Mouse (Mus musculus) testis, adult 2 months (tissue): Measurements from ENCODE around the gene Etnppl. TPM values are rescaled to one million over a fixed set of nuclear protein-coding genes. Genes with fewer than 3 reads are reported as not detected.

ENCODE experiments used
- H3K27ac ChIP-seq: fragments of 200-500 bp; 2 replicates; pipeline ENCODE4 v1.5.1; 2012; ENCODE audit warnings: low read depth, low read length; ENCODE audit not compliant: control insufficient read depth, insufficient read depth
- H3K27me3 ChIP-seq: fragments of 200-500 bp; 2 replicates; pipeline ENCODE4 v1.6.1; 2012; ENCODE audit warnings: mild to moderate bottlenecking, low read length, moderate library complexity; ENCODE audit not compliant: control insufficient read depth, insufficient read depth
- H3K36me3 ChIP-seq: fragments of 200-500 bp; 2 replicates; pipeline ENCODE4 v1.6.1; 2012; ENCODE audit warnings: mild to moderate bottlenecking, low read length; ENCODE audit not compliant: control insufficient read depth, insufficient read depth
- H3K4me1 ChIP-seq: fragments of 200-500 bp; 2 replicates; pipeline ENCODE4 v1.6.1; 2012; ENCODE audit warnings: low read length; ENCODE audit not compliant: control insufficient read depth, insufficient read depth
- H3K4me3 ChIP-seq: fragments of 200-500 bp; 2 replicates; pipeline ENCODE4 v1.5.1; 2012; ENCODE audit warnings: low read depth, mild to moderate bottlenecking, low read length, moderate library complexity, mixed read lengths; ENCODE audit not compliant: control insufficient read depth
- CTCF ChIP-seq: fragments of 200-500 bp; IDR thresholded peaks from 2 replicates; pipeline ENCODE4 v1.5.1; 2012; ENCODE audit warnings: low read depth, mild to moderate bottlenecking, inconsistent platforms, low read length, moderate library complexity; ENCODE audit not compliant: control insufficient read depth, insufficient read depth, insufficient replicate concordance
- POLR2A ChIP-seq: fragments of 200-500 bp; IDR thresholded peaks from 2 replicates; pipeline ENCODE4 v1.6.1; 2012; ENCODE audit warnings: low read depth, mild to moderate bottlenecking, inconsistent platforms, low read length, moderate library complexity; ENCODE audit not compliant: control insufficient read depth
- polyA plus RNA-seq: library from polyadenylated mRNA; depleted of rRNA; stranded (reverse); fragments of >200 nt; gene quantifications from 2 replicates; pipeline ENCODE4 v1.2.3, GENCODE M21; 2012

The Etnppl gene
- polyA plus RNA-seq, 1 experiment: not detected

- no peak overlapping the region for H3K4me3 ChIP-seq
- no peak for TF ChIP-seq CTCF
- TF ChIP-seq POLR2A: no peak
These were observed 54.0 kb downstream of the Etnppl start for GRCm38 (mm10) chr3:130671291-130671690.

DNA sequence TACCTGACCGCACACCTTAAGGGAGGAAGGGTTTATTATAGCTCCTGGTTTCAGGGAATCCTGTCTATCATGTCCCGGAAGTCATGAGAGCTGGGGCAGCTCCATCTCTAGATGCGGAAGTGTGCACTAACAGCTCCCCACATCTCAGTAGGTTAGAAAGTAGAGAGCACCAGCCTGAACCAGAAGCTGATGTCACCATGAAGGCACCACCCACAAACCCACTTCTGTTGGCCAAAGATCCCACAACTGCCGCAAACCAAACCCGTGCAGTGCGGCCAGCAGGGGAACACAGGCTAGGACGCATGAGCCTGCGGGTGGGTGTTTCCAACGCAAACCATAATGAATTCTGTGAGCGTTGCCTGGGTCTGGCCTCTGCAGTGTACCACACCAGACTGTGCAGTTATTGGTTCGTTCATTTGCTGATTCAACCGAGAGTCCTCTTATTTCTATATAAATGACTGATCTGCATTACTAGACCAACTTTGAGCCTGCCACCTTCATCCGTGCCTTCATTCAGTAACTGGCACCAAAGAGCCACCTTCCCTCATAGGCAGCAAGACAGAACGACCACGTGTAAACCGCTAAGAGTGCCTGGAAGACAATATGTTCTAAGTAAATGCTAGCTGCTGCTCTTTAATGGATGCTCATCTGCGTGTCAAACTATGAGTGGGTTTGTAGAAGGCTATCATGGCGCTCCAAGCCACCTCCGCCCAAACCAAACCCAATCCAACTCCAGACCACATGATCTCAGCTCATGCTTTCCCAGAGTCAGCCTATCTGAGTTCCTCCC lies 60.6 kb downstream of the Etnppl start:
- H3K27ac ChIP-seq: no peak overlapping the region
- no peak for TF ChIP-seq CTCF
- no peak for TF ChIP-seq POLR2A
- no peaks in the 10 kb centered on the region for H3K36me3 ChIP-seq
- H3K4me3 ChIP-seq: peak overlapping the region; percentile 55
- no peaks in the 10 kb centered on the region; the same call in 1 of the 2 replicates for H3K4me1 ChIP-seq
- no peaks in the 10 kb centered on the region for H3K27me3 ChIP-seq

More at GRCm38 (mm10) chr3:130671291-130671690, 54.0 kb downstream of the Etnppl start:
- H3K36me3 ChIP-seq: no peaks in the 10 kb centered on the region
- H3K4me1 ChIP-seq: no peaks in the 10 kb centered on the region; the same call in 1 of the 2 replicates
- no peaks in the 10 kb centered on the region for H3K27me3 ChIP-seq
- no peak overlapping the region for H3K27ac ChIP-seq

GRCm38 (mm10) chr3:130681226-130681625 lies 64.0 kb downstream of the Etnppl start:
- TF ChIP-seq POLR2A (no peak), CTCF (no peak)
- no peak overlapping the region for H3K27ac ChIP-seq
- no peak overlapping the region for H3K4me3 ChIP-seq
- no peaks in the 10 kb centered on the region for H3K36me3 ChIP-seq
- H3K4me1 ChIP-seq: no peaks in the 10 kb centered on the region; the same call in 1 of the 2 replicates
- no peaks in the 10 kb centered on the region for H3K27me3 ChIP-seq

GRCm38 (mm10) chr3:130682183-130682582 lies 64.9 kb downstream of the Etnppl start:
- no peak for TF ChIP-seq POLR2A
- no peak for TF ChIP-seq CTCF
- no peak overlapping the region for H3K4me3 ChIP-seq
- H3K27ac ChIP-seq: no peak overlapping the region
- H3K4me1 ChIP-seq: no peaks in the 10 kb centered on the region; the same call in 1 of the 2 replicates
- no peaks in the 10 kb centered on the region for H3K27me3 ChIP-seq
- no peaks in the 10 kb centered on the region for H3K36me3 ChIP-seq

GRCm38 (mm10) chr3:130683836-130684235 lies 66.6 kb downstream of the Etnppl start:
- no peaks in the 10 kb centered on the region for H3K27me3 ChIP-seq
- H3K4me3 ChIP-seq: no peak overlapping the region
- TF ChIP-seq CTCF (no peak), POLR2A (no peak)
- H3K27ac ChIP-seq: no peak overlapping the region
- H3K36me3 ChIP-seq: no peaks in the 10 kb centered on the region
- H3K4me1 ChIP-seq: no peaks in the 10 kb centered on the region

DNA sequence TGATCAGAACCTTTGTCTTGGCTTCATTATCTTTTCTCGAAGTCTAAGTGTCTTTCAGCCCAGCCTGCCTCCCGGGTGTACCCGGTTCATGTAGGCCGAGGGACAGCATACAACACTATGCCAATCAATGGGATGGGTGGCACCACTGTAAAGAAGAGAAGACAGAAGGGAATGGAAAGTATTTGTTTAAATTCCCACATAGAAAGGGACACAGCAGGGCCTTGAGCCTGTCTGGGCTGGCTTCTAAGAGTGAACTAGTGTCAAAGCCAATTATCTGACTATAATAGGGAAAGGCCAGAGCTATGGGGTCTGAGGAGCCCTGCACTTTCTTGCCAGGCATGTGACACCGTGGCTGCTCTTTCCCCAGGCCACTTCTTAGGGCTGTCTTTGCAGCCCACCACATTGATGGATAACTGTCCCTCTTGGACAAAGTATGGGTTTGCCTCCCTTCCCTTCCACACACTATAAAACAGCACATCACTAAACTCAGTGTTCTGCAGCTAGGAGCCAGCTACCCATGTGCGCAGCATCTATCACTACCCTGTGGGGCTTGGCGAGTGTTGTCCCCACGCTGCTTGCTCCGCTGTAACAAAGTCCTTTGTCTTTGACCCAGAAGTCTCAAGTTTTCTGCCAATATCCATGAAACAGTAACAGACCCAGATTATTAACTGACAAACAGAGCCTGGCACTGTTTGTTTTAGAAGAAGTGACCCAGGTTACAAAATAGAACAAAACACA lies 67.2 kb downstream of the Etnppl start:
- TF ChIP-seq CTCF: no peak
- no peak for TF ChIP-seq POLR2A
- H3K27ac ChIP-seq: no peak overlapping the region
- no peaks in the 10 kb centered on the region for H3K4me1 ChIP-seq
- H3K4me3 ChIP-seq: no peak overlapping the region
- no peaks in the 10 kb centered on the region for H3K36me3 ChIP-seq
- H3K27me3 ChIP-seq: no peaks in the 10 kb centered on the region

- H3K36me3 ChIP-seq: no peaks in the 10 kb centered on the region
- no peaks in the 10 kb centered on the region for H3K4me1 ChIP-seq
- no peak for TF ChIP-seq CTCF
- no peak for TF ChIP-seq POLR2A
- H3K27me3 ChIP-seq: no peaks in the 10 kb centered on the region
- H3K27ac ChIP-seq: no peak overlapping the region
- H3K4me3 ChIP-seq: no peak overlapping the region
These were observed 67.7 kb downstream of the Etnppl start for GRCm38 (mm10) chr3:130685014-130685366.
